Mouse (Mus musculus) liver, adult 2 months (tissue): ENCODE results near the gene Cdh13. TPM values are rescaled to one million over a fixed set of nuclear protein-coding genes. Genes with fewer than 3 reads are reported as not detected.

Experiments
- DNase-seq: peaks from one replicate; pipeline ENCODE4 v3.0.0-alpha.2; 2011; ENCODE audit warnings: low read depth, low spot score; ENCODE audit errors: extremely low read depth
- H3K27ac ChIP-seq: fragments of 200-500 bp; replicated peaks from 2 replicates; pipeline ENCODE4 v1.5.1; 2012; ENCODE audit warnings: low read depth, mild to moderate bottlenecking, control low read depth, inconsistent platforms, low read length; ENCODE audit not compliant: insufficient read depth
- H3K27me3 ChIP-seq: fragments of 200-500 bp; 2 replicates; pipeline ENCODE4 v1.6.1; 2012; ENCODE audit warnings: mild to moderate bottlenecking, moderate library complexity, low read length, inconsistent platforms; ENCODE audit not compliant: control insufficient read depth, insufficient read depth
- H3K36me3 ChIP-seq: fragments of 200-500 bp; 2 replicates; pipeline ENCODE4 v1.6.1; 2012; ENCODE audit warnings: low read length, inconsistent platforms; ENCODE audit not compliant: control insufficient read depth, insufficient read depth
- H3K4me1 ChIP-seq: fragments of 200-500 bp; 2 replicates; pipeline ENCODE4 v1.6.1; 2011; ENCODE audit warnings: low read length; ENCODE audit not compliant: control insufficient read depth, insufficient read depth
- H3K4me3 ChIP-seq: fragments of 200-500 bp; 2 replicates; pipeline ENCODE4 v1.5.1; 2011; ENCODE audit warnings: low read depth, mild to moderate bottlenecking, control low read depth, low read length, moderate library complexity; ENCODE audit not compliant: insufficient read depth
- H3K79me2 ChIP-seq: fragments of 200-500 bp; 2 replicates; pipeline ENCODE4 v1.6.1; 2012; ENCODE audit warnings: inconsistent platforms, mild to moderate bottlenecking, low read length, moderate library complexity; ENCODE audit not compliant: control insufficient read depth, insufficient read depth
- H3K9ac ChIP-seq: fragments of 200-500 bp; 2 replicates; pipeline ENCODE4 v1.6.1; 2012; ENCODE audit warnings: low read depth, mild to moderate bottlenecking, control low read depth, inconsistent platforms, low read length
- CTCF ChIP-seq: fragments of 200-500 bp; IDR thresholded peaks from 2 replicates; pipeline ENCODE4 v1.5.1; 2011; ENCODE audit warnings: low read depth, low read length, control low read depth
- POLR2A ChIP-seq: fragments of 200-500 bp; IDR thresholded peaks from 2 replicates; pipeline ENCODE4 v1.6.1; 2011; ENCODE audit warnings: low read length, control low read depth; ENCODE audit not compliant: insufficient read depth; ENCODE audit errors: extremely low read depth
- WGBS: fragments of 180-500 bp; shearing (Covaris S2); methylation state at CpG from one replicate; pipeline ENCODE4 v1.1.7; 2018; 5-methylcytosine and 5-hydroxymethylcytosine counted together
- polyA plus RNA-seq: library from polyadenylated mRNA; depleted of rRNA; stranded (reverse); fragments of >200 nt; gene quantifications from 2 replicates; pipeline ENCODE4 v1.2.3, GENCODE M21; 2012
- total RNA-seq: library from RNA; depleted of rRNA; stranded (reverse); fragments of >200 nt; gene quantifications from 2 replicates; pipeline ENCODE4 v1.2.3, GENCODE M21; 2014

The Cdh13 gene
- total and polyA plus RNA-seq, 2 experiments, result 1.5 to 2.1 TPM

GRCm38 (mm10) chr8:118444651-118445207 lies 161.2 kb downstream of the Cdh13 start:
- WGBS, result 81% methylated on average over 8 of the region's 8 CpGs
- H3K27ac ChIP-seq, result no peak overlapping the region

GRCm38 (mm10) chr8:118446516-118446915 lies 163.0 kb downstream of the Cdh13 start:
- H3K4me3 ChIP-seq, result no peak overlapping the region
- no peak for TF ChIP-seq POLR2A
- no peak for TF ChIP-seq CTCF
- H3K9ac ChIP-seq, result no peak overlapping the region
- DNase-seq, result no peak
- no peaks in the 10 kb centered on the region for H3K4me1 ChIP-seq
- WGBS, result 83% methylated on average over 9 of the region's 9 CpGs
- H3K36me3 ChIP-seq, result no peaks in the 10 kb centered on the region
- H3K79me2 ChIP-seq, result no peaks in the 10 kb centered on the region
- no peaks in the 10 kb centered on the region for H3K27me3 ChIP-seq
- no peak overlapping the region for H3K27ac ChIP-seq

More at GRCm38 (mm10) chr8:118444651-118445207, 161.2 kb downstream of the Cdh13 start:
- H3K27me3 ChIP-seq, result no peaks in the 10 kb centered on the region
- H3K4me1 ChIP-seq, result no peaks in the 10 kb centered on the region
- no peak for TF ChIP-seq POLR2A
- TF ChIP-seq CTCF, result no peak
- no peak overlapping the region for H3K4me3 ChIP-seq
- no peak for DNase-seq
- no peaks in the 10 kb centered on the region for H3K79me2 ChIP-seq
- no peak overlapping the region for H3K9ac ChIP-seq
- H3K36me3 ChIP-seq, result no peaks in the 10 kb centered on the region

- TF ChIP-seq POLR2A, result no peak
- TF ChIP-seq CTCF, result no peak
- no peak for DNase-seq
- no peaks in the 10 kb centered on the region; the same call in 1 of the 2 replicates for H3K27me3 ChIP-seq
- H3K27ac ChIP-seq, result no peak overlapping the region
- WGBS, result 90% methylated on average over 6 of the region's 6 CpGs
- no peaks in the 10 kb centered on the region for H3K79me2 ChIP-seq
- no peaks in the 10 kb centered on the region for H3K36me3 ChIP-seq
- H3K4me1 ChIP-seq, result no peaks in the 10 kb centered on the region
- no peak overlapping the region for H3K9ac ChIP-seq
- H3K4me3 ChIP-seq, result no peak overlapping the region
Measured at GRCm38 (mm10) chr8:118448011-118448410, 164.5 kb downstream of the Cdh13 start.

- Histone ChIP-seq H3K9ac (no peak overlapping the region), H3K27ac (no peak overlapping the region), H3K27me3 (no peaks in the 10 kb centered on the region; the same call in 1 of the 2 replicates), H3K4me1 (no peaks in the 10 kb centered on the region), H3K4me3 (no peak overlapping the region), H3K79me2 (no peaks in the 10 kb centered on the region), H3K36me3 (no peaks in the 10 kb centered on the region)
- 82% methylated on average over 11 of the region's 11 CpGs for WGBS
- DNase-seq, result no peak
- TF ChIP-seq CTCF (no peak), POLR2A (no peak)
Measured at GRCm38 (mm10) chr8:118452445-118453103, 169.0 kb downstream of the Cdh13 start.

DNA sequence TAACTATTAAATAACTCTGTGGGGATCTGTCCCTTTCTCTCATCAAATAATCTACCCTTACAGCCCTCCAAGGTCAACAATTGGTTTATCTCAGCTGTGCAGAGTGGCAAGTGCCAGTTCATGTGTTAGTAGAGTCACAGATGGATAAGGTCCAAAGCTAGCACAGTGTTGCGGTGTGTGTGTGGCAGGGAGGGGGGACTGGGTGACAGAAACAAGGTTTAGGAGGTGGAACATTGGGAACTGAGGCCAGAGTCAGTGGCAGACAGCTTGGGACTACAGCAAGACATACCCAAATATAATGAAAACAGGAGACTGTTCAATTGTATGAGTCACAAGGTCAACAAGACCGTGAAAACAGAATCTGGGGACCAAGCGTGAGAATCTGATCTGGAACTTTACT lies 171.7 kb downstream of the Cdh13 start:
- Histone ChIP-seq H3K36me3 (no peaks in the 10 kb centered on the region), H3K27me3 (no peaks in the 10 kb centered on the region; the same call in 1 of the 2 replicates), H3K79me2 (no peaks in the 10 kb centered on the region), H3K9ac (no peak overlapping the region), H3K4me1 (no peaks in the 10 kb centered on the region), H3K4me3 (no peak overlapping the region), H3K27ac (no peak overlapping the region)
- 69% methylated on average over 3 of the region's 3 CpGs for WGBS
- TF ChIP-seq CTCF (no peak), POLR2A (no peak)
- DNase-seq, result no peak
